Mouse (Mus musculus) layer of hippocampus, postnatal 25 days (tissue): ENCODE results near the gene Nlrp4b. TPM values are rescaled to one million over a fixed set of nuclear protein-coding genes. Genes with fewer than 3 reads are reported as not detected.
"Not testable (repeated sequence)": the region's sequence is repeated elsewhere in the genome, so short reads cannot be mapped to it uniquely, and the experiment has no call there.

Source experiments
- DNase-seq, 2 experiments: peaks; one replicate each; pipeline ENCODE4 v3.0.0; 2022; ENCODE audit warnings: mixed read lengths in 2 of 2, low spot score in 1 of 2; ENCODE audit errors: extremely low spot score in 1 of 2
- total RNA-seq, 2 experiments: library from RNA; stranded (reverse); gene quantifications; 2 replicates each; pipeline ENCODE4 v1.2.3; 2021

Nlrp4b gene
- total RNA-seq, result not detected

- DNase-seq, result no peak
These were observed at the start of gene Nlrp4b for GRCm38 (mm10) chr7:10687489-10687888. Gene Nlrp4b (plus strand): TSS chr7:10687789.

- no peak for DNase-seq
These were observed 66.7 kb downstream of the Nlrp4b start, which contains the start of gene Vmn1r71 for GRCm38 (mm10) chr7:10754264-10754663. Gene Vmn1r71 (minus strand): TSS chr7:10754364.

- DNase-seq, result not testable (repeated sequence)
These were observed 70.0 kb downstream of the Nlrp4b start for GRCm38 (mm10) chr7:10757551-10757950.

Other genes with a start within 250 kb of the Nlrp4b start
- not detected for gene Vmn1r67, start 244.5 kb upstream of the Nlrp4b start, total RNA-seq
- gene Zik1, start 192.4 kb upstream of the Nlrp4b start, total RNA-seq, result 10 to 100 TPM; 15.6 to 15.8 TPM
- gene Vmn1r68, start 129.3 kb upstream of the Nlrp4b start, total RNA-seq, result not detected
- not detected for gene Vmn1r69, start 74.1 kb upstream of the Nlrp4b start, total RNA-seq
- gene Vmn1r70, start 56.3 kb upstream of the Nlrp4b start, total RNA-seq, result not detected
- not detected for gene Vmn1r71, start 66.6 kb downstream of the Nlrp4b start, total RNA-seq
- gene Zscan4b, start 217.3 kb downstream of the Nlrp4b start, total RNA-seq, result not detected